Mouse (Mus musculus): ENCODE data around the gene Zfp39. TPM values are rescaled to one million over a fixed set of nuclear protein-coding genes. Genes with fewer than 3 reads are reported as not detected.

The Zfp39 gene
- total RNA-seq, 2 experiments from 2014 or later, result 6.0 to 6.5 TPM

Other genes with a start within 250 kb of the Zfp39 start
- gene Olfr322, start 245.4 kb downstream of the Zfp39 start, total RNA-seq (2021), result not detected
- gene Olfr320, start 223.1 kb downstream of the Zfp39 start, total RNA-seq (2021), result not detected
- not detected for gene Olfr319, start 205.1 kb downstream of the Zfp39 start, total RNA-seq (2021)
- not detected for gene Olfr318, start 180.2 kb downstream of the Zfp39 start, total RNA-seq (2021)
- gene Olfr317, start 165.0 kb downstream of the Zfp39 start, total RNA-seq (2021), result not detected
- not detected for gene Olfr316, start 151.5 kb downstream of the Zfp39 start, total RNA-seq (2021)
- not detected for gene Olfr315, start 131.0 kb downstream of the Zfp39 start, total RNA-seq (2021)
- gene Olfr314, start 121.3 kb downstream of the Zfp39 start, total RNA-seq (2021), result not detected
- not detected for gene Fam183b, start 102.3 kb downstream of the Zfp39 start, total RNA-seq (2021)
- not detected for gene Olfr313, start 89.2 kb downstream of the Zfp39 start, total RNA-seq (2021)
- not detected for gene Olfr312, start 75.0 kb downstream of the Zfp39 start, total RNA-seq (2021)
- gene Olfr311, start 65.0 kb downstream of the Zfp39 start, total RNA-seq (2021), result not detected
- gene Gm12258, start 57.1 kb downstream of the Zfp39 start, total RNA-seq (2021), result 1 to 10 TPM; 2.4 to 2.5 TPM
- gene 2810021J22Rik, start 37.0 kb downstream of the Zfp39 start, total RNA-seq (2021), result 1 to 10 TPM; 2.5 to 3.0 TPM
- 1 to 10 TPM in 1 of 2 experiments, not detected in 1; 1.1 TPM for gene Btnl10, start 13.7 kb upstream of the Zfp39 start, total RNA-seq (2021)
- gene Rnf187, start 34.7 kb upstream of the Zfp39 start, total RNA-seq (2021), result 100 to 1,000 TPM; 160 to 172 TPM
- 1 to 10 TPM; 7.3 to 8.0 TPM for gene Hist3h2ba, start 44.7 kb upstream of the Zfp39 start, total RNA-seq (2021)
- 10 to 100 TPM; 25.1 to 25.6 TPM for gene Hist3h2a, start 50.5 kb upstream of the Zfp39 start, total RNA-seq (2021)
- gene Trim17, start 50.5 kb upstream of the Zfp39 start, total RNA-seq (2021), result under 1 TPM; 0.14 TPM
- 10 to 100 TPM; 11.1 to 15.4 TPM for gene Trim11, start 73.9 kb upstream of the Zfp39 start, total RNA-seq (2021)
- 100 to 1,000 TPM; 664 to 666 TPM for gene Obscn, start 232.2 kb upstream of the Zfp39 start, total RNA-seq (2021)